Mouse (Mus musculus) erythroblast, adult 5-6 weeks (primary cell): ENCODE results near the gene C1ql3. TPM values are rescaled to one million over a fixed set of nuclear protein-coding genes. Genes with fewer than 3 reads are reported as not detected.

ENCODE experiments used
- ATAC-seq: replicated peaks from 2 replicates; pipeline ENCODE4 v1.8.0; 2016; ENCODE audit warnings: moderate number of reproducible peaks, mild to moderate bottlenecking, moderate TSS enrichment, inconsistent platforms; ENCODE audit not compliant: poor library complexity, low FRiP score, severe bottlenecking
- total RNA-seq, 2 experiments: library from RNA; stranded (forward) in 1 of 2; stranded (reverse) in 1 of 2; fragments of 150-400 nt in 1 of 2; fragments of 200-764, 138-1000 nt in 1 of 2; gene quantifications; 2 replicates each; pipeline versions ENCODE4 v1.2.3 to v1.2.4; 2015 to 2017; ENCODE audit warnings: low replicate concordance in 2 of 2

C1ql3 gene
- total RNA-seq, 2 experiments from 2014 or later: not detected

DNA sequence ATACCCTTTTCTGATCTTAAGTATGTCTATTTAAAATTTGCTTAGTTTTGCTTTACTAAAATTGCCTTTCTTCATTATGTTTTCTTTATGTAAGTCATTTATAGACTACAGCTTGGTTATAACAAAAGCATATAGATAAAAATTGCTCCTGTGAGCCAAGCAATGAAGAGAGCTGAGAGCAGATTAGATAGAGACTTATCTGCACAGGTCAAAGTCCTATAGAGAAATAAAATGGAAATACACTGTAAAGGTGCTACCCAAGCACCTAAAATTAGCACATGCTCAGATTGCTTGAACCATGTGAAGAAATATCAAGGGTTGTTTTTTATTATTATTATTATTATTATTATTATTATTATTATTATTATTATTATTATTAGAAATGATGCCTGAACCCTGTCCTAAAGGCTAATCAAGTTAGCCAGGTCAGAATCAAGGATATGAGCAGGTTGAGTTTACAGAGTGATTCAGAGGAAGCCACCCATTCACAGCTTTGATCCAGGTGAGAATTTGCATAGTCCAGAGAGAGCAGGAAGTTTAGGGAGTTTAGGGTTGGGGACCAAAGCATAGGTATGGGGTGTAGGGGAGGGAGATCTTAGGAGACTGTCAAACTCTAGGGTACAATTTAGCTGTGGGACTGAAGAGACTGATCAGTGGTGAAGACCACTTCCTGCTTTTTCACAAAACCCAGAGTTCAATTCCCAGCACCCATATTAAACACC, 54.7 kb downstream of the C1ql3 start:
- ATAC-seq: no peak

Other genes starting within 250 kb of the C1ql3 start
- gene Pter, start 87.8 kb downstream of the C1ql3 start, total RNA-seq (2015; ENCODE audit: low replicate concordance): 0.58 TPM in 1 of 2 replicates, not detected in the other
- gene Pter, start 87.8 kb downstream of the C1ql3 start, total RNA-seq (2017; ENCODE audit: low replicate concordance): 1.0 and 4.3 TPM in 2 replicates